Mouse (Mus musculus) erythroblast, embryonic 14.5 days (primary cell): ENCODE results near the gene Msrb2. TPM values are rescaled to one million over a fixed set of nuclear protein-coding genes. Genes with fewer than 3 reads are reported as not detected.

Experiments
- H3K27me3 ChIP-seq: 2 replicates; pipeline ENCODE4 v1.6.1; 2012; ENCODE audit warnings: inconsistent platforms; ENCODE audit not compliant: control insufficient read depth
- H3K36me3 ChIP-seq: 2 replicates; pipeline ENCODE4 v1.6.1; 2012; ENCODE audit warnings: mild to moderate bottlenecking, inconsistent platforms; ENCODE audit not compliant: control insufficient read depth
- H3K4me1 ChIP-seq: 2 replicates; pipeline ENCODE4 v1.6.1; 2012; ENCODE audit warnings: inconsistent platforms; ENCODE audit not compliant: control insufficient read depth
- H3K4me3 ChIP-seq: replicated peaks from 2 replicates; pipeline ENCODE3; 2012; ENCODE audit warnings: moderate library complexity, mild to moderate bottlenecking, inconsistent platforms
- H3K9me3 ChIP-seq: 2 replicates; pipeline ENCODE4 v1.6.1; 2012; ENCODE audit warnings: low read length, inconsistent platforms, mixed read lengths; ENCODE audit not compliant: control insufficient read depth
- GATA1 ChIP-seq: IDR thresholded peaks from 2 replicates; pipeline ENCODE4 v1.6.1; 2012; ENCODE audit warnings: low read length, inconsistent platforms, mixed read lengths
- TAL1 ChIP-seq: IDR thresholded peaks from 3 replicates; pipeline ENCODE4 v1.6.1; 2012; ENCODE audit warnings: low read length, inconsistent platforms, mixed read lengths
- polyA plus RNA-seq: library from polyadenylated mRNA; stranded (reverse); fragments of >175 nt; gene quantifications from 2 replicates; pipeline ENCODE4 v1.2.3, GENCODE M21; 2012

Gene Msrb2
- polyA plus RNA-seq, 1 experiment, result 0.16 TPM

DNA sequence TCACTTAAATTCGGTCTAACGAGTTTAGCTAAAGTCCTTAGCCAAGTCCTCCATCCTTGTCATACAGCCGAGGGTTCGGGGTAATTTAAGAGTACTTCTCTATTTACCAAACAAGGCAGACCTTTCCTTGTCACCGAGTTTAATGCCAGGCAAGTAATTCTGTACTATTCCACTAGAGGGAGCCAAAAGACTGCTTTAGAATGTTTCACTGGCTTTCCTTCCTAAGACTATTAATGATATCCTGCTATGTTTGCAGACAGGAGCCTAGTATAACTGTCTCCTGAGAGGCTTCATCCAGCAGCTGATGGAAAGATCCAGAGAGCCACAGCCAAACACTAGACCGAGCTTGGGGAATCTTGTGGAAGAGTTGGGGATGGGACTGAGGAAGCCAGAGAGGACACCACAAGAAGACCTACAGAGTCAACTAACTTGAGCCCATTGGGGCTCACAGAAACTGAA is 43.9 kb downstream of the Msrb2 start:
- TF ChIP-seq GATA1 (no peak), TAL1 (no peak)
- Histone ChIP-seq H3K36me3 (no peaks in the 10 kb centered on the region), H3K4me3 (no peak overlapping the region), H3K4me1 (0 out of 2 replicates have a peak, but pooled peaks cover 4% of the 10 kb centered on the region), H3K9me3 (no peaks in the 10 kb centered on the region), H3K27me3 (no peaks in the 10 kb centered on the region)

DNA sequence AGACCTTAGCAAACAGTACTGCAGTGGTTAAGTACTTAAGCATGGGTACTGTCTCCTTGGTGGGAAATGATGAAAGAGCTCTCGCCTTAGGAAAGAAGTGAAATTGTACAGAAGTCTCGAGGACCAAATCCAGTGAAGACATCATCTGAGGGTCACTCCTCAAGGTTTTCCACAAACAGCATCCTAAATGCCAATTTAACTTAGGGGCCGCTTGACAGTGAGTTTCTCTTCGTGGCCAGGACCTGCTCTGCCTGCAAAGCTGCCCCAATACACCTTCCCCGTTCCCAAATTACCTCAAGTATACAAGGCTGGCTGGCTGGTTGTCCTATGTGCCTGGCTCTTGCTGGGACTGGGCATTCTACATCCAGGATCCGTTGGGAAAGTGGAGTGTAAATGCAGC is 44.8 kb downstream of the Msrb2 start:
- H3K27me3 ChIP-seq, result no peaks in the 10 kb centered on the region
- no peak for TF ChIP-seq GATA1
- TF ChIP-seq TAL1, result no peak
- H3K9me3 ChIP-seq, result no peaks in the 10 kb centered on the region
- no peaks in the 10 kb centered on the region for H3K36me3 ChIP-seq
- no peak overlapping the region for H3K4me3 ChIP-seq
- 0 out of 2 replicates have a peak, but pooled peaks cover 4% of the 10 kb centered on the region for H3K4me1 ChIP-seq

- no peaks in the 10 kb centered on the region for H3K36me3 ChIP-seq
- no peak overlapping the region for H3K4me3 ChIP-seq
- H3K4me1 ChIP-seq, result no peaks in the 10 kb centered on the region
- no peak for TF ChIP-seq TAL1
- no peak for TF ChIP-seq GATA1
- H3K27me3 ChIP-seq, result no peaks in the 10 kb centered on the region
- H3K9me3 ChIP-seq, result no peaks in the 10 kb centered on the region
Observed at GRCm38 (mm10) chr2:19419686-19420345, 48.6 kb downstream of the Msrb2 start.

DNA sequence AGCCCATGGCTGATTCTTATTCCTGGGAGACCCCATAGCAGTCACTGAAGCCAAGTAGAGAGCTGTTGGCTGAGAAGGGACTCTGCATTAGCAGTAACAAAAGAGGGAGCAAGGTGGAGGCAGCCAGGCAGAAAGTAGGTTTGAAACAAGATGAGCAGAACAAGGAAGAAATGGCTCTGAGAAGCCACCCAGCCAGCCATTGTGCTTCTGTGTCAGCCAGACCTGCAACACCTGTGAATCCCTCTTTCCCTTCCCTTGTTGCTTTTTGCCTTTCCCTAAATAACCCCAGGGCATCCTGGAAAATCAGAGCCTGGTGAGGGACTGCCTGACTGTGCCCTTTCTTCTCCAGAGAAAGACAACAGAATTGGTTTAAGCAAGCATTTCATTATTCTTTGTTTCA is 51.0 kb downstream of the Msrb2 start:
- TF ChIP-seq TAL1 (no peak), GATA1 (no peak)
- H3K27me3 ChIP-seq, result no peaks in the 10 kb centered on the region
- H3K36me3 ChIP-seq, result no peaks in the 10 kb centered on the region
- H3K4me3 ChIP-seq, result no peak overlapping the region
- H3K9me3 ChIP-seq, result no peaks in the 10 kb centered on the region
- H3K4me1 ChIP-seq, result no peaks in the 10 kb centered on the region

DNA sequence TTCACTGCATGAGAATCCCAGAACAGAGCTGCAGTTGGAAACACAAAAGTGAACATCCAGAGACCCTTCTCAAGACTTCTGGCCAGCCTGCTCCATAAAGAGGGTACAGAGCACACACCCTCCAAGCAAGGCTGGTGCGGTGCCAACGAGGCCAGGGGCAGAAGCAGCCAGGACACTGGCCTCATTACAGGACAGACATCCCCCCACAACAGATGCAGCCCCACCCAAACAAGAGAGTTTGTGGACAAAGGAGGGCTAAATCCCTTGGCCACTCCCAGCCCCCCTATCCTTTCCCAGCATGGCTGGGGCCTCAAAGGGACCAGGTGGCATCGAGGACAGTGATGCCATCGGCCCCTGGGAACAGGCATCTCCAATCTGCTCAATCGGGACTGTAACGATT is 51.8 kb downstream of the Msrb2 start:
- Histone ChIP-seq H3K27me3 (no peaks in the 10 kb centered on the region), H3K36me3 (no peaks in the 10 kb centered on the region), H3K9me3 (no peaks in the 10 kb centered on the region), H3K4me1 (no peaks in the 10 kb centered on the region), H3K4me3 (no peak overlapping the region)
- no peak for TF ChIP-seq TAL1
- no peak for TF ChIP-seq GATA1

- Histone ChIP-seq H3K27me3 (peaks cover 48% of the 10 kb centered on the region), H3K4me1 (no peaks in the 10 kb centered on the region), H3K4me3 (no peak overlapping the region), H3K36me3 (no peaks in the 10 kb centered on the region), H3K9me3 (no peaks in the 10 kb centered on the region)
- TF ChIP-seq GATA1, result no peak
- no peak for TF ChIP-seq TAL1
Observed at GRCm38 (mm10) chr2:19429031-19429430, 57.8 kb downstream of the Msrb2 start.

DNA sequence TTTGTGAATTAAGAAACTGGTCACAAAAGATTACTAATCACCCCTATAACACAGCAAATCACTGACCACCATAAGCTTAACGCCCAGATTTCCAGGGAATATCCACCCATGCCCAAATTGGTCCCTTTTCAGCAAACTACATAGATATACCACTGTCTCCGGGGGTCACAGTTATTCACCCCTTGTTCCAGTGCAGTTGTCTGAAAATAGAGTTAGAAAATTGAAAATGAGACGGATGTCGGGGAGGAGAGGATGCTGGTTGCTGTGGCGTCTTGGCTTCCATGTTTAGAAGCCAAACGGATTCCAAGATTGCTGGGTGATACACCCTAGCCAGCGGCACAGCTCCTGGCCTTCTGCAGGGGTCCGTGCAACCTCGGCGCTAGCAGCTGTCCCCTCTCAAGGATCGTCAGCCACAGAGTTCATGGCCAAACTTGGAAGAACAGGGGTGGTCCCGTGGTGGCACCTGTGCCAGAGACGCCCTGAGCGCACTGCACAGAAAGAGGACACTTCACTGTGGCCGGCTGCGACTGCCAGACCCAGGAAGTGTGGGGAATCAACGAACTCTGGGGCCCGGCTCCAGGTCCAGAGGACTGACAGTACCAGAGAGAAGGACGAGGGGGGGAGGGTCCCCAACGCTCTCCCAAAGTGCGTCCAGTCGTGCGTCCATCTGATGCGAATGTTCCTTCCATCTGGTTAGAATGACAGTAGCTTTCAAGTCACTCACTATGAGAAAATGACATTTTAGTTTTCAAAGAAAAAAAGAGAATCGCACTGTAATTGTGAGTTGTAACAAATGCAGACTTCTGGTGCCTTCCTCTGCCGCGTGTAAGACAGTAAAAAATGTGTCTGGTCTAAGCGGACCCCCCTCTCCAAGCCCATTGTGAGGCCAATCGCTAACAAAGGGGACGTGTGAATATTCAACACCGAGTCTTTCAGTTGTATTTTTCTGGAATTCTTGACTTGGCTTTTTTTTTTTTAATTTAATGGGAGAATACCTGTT is 58.8 kb downstream of the Msrb2 start:
- H3K4me1 ChIP-seq, result no peaks in the 10 kb centered on the region
- TF ChIP-seq GATA1, result no peak
- H3K4me3 ChIP-seq, result no peak overlapping the region
- peaks cover 48% of the 10 kb centered on the region for H3K27me3 ChIP-seq
- no peaks in the 10 kb centered on the region for H3K36me3 ChIP-seq
- no peaks in the 10 kb centered on the region for H3K9me3 ChIP-seq

GRCm38 (mm10) chr2:19430746-19431145 is 59.5 kb downstream of the Msrb2 start:
- H3K36me3 ChIP-seq, result no peaks in the 10 kb centered on the region
- H3K9me3 ChIP-seq, result no peaks in the 10 kb centered on the region
- H3K4me3 ChIP-seq, result no peak overlapping the region
- TF ChIP-seq TAL1 (no peak), GATA1 (no peak)
- no peaks in the 10 kb centered on the region for H3K4me1 ChIP-seq
- peaks cover 48% of the 10 kb centered on the region for H3K27me3 ChIP-seq

GRCm38 (mm10) chr2:19431186-19431585 is 59.9 kb downstream of the Msrb2 start:
- Histone ChIP-seq H3K36me3 (no peaks in the 10 kb centered on the region), H3K4me3 (no peak overlapping the region), H3K27me3 (peaks cover 48% of the 10 kb centered on the region), H3K9me3 (no peaks in the 10 kb centered on the region), H3K4me1 (no peaks in the 10 kb centered on the region)
- TF ChIP-seq GATA1, result no peak
- no peak for TF ChIP-seq TAL1
